Mouse (Mus musculus) adrenal gland, adult 2 months (tissue): ENCODE data around the gene Nt5c. TPM values are rescaled to one million over a fixed set of nuclear protein-coding genes. Genes with fewer than 3 reads are reported as not detected.
"Not testable (repeated sequence)": the region's sequence is repeated elsewhere in the genome, so short reads cannot be mapped to it uniquely, and the experiment has no call there.

Experiments
- DNase-seq: peaks from one replicate; pipeline ENCODE4 v3.0.0; 2021
- polyA plus RNA-seq: library from polyadenylated mRNA; depleted of rRNA; stranded (reverse); fragments of >200 nt; gene quantifications from 2 replicates; pipeline ENCODE4 v1.2.3, GENCODE M21; 2012
- total RNA-seq, 2 experiments: library from RNA; stranded (reverse); gene quantifications; 2 replicates each; pipeline ENCODE4 v1.2.3; 2021

Nt5c gene
- total and polyA plus RNA-seq, 3 experiments = 73.4 to 154 (median 124) TPM

DNA sequence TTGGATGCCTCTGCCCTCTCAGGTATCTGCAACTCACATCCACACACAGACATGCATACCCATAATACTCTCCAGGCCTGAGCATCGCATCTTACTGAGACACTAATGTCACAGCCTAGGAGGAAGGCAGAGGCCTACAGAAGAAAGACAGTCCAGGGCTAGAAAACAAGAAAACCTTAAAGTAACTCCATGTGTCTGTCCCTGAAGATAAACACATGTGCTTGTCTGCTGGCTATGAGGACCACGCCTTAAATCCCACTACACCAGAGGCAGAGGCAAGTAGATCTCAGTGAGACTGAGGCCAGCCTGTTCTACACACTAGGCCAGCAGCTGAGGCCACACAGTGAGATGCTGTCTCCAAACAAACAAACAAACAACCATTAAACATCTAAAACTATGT is 19.5 kb upstream of the Nt5c start:
- DNase-seq = no peak

DNA sequence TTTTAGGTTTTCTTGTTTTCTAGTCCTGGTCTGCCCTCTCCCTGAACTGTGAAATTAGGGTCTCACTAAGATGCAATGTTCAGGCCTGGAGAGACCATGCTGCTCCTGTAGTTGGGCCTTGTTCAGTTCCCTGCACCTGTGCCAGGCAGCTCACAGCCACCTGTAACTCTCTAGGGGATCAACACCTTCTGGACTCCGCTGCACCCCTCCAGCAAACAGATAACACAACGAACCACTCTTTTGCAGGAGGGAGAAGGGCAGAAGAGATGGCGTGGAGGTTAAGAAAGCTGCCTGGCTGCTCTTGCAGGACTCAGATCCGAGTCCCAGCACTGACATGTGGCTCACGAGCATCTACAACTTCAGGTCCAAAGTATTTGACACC is 18.8 kb upstream of the Nt5c start:
- no peak for DNase-seq

DNA sequence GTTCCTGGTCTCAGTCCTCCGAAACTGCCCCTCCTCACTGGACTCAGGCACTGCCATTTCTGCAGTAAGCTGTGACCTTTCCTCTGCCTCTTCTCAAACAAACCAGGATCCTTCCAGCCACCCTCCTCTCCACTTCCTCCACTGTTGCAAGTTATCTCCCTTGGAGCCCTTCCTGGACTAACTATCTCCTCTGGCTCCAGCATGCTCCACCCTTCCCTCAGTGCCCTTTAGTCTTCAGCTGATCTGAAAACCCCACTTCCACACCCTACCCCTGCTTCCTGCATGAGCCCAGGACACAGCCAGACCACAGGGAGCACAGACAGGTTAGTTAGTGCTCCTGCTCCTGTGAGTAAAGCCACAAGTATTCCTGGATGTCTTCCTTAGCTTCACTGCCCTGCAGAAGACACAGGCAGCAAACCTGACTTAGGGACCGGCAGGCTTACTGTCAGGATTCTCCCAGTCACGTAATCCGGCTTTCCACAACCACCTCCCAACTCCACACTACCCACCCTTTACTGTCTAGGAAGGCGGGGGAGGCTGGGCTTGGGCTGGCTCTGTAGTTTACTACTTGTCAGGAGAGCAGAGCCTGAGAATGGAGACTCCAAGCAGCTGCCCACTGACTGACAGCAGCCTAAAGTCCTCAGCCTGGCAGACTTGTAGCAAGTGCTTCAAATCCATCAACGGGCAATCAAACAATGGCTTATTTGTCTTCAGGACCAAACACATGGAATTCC is 18.3 kb upstream of the Nt5c start:
- no peak for DNase-seq

DNA sequence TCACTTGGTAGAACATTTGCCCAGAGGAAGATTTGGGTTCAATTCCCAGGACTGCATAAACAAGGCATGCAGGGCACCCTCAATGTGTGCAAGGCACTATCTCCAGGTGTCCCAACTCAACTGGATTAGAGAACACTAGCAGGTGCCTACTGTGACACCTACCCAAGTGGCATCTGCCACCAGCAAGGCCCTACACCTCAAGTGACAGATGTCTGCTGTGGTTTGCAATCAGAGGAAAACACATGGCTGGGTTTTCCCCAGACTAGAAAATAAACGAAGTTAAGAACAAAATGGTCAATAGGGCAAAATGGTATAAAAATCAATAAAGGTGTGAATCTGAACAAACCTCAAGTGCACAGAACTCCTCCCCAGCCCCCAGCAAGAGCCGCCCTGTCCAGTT is 16.4 kb upstream of the Nt5c start:
- DNase-seq = no peak

DNA sequence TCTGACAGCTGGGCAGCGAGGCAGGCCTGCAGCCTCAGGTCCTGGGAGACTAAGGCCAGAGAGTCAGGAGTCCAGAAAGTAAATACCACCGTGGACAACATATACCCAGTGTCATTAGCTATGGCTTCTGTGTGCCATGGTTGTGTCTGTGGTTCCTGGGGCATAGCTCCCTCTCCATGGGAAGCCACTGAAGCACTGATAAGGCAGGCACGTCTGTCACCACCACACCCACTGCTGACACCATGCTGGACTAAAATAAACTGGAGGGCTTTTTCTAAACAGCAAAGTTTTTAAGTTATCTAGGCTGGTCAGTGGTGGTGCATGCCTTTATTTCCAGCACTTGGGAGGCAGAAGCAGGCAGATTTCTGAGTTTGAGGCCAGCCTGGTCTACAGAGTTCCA is 14.9 kb upstream of the Nt5c start:
- DNase-seq = no peak

DNA sequence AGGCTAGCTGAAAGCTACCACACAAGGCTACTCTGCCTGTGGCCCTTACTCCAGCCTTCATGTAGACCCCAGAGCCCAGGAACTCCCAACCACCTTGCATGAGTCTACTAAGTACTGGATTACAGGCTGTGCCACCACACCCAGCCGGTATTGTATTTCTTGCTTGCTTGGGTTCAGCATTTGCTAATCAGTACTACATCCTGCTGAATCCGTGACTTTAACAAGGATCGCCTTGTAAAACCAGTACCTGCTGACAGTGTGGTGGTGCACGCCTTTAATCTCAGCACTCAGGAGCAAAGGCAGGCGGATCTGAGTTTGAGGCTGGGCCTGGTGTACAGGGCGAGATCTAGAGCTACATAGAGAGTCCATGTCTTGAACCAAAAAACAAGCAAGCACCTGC is 11.0 kb upstream of the Nt5c start:
- DNase-seq = no peak

DNA sequence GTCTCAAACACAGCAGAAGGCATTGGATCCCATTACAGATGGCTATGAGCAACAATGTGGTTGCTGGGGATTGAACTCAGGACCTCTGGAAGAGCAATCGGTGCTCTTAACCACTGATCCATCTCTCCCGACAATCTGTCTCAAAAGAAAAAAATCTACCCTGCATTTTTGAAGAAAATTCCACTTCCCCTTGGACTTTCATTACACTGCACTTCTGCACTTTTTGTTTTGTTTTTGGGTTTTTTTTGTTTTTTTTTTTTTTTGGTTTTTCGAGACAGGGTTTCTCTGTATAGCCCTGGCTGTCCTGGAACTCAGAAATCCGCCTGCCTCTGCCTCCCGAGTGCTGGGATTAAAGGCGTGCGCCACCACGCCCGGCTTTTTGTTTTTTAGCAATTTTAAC is 4.9 kb upstream of the Nt5c start:
- DNase-seq = not testable (repeated sequence)

DNA sequence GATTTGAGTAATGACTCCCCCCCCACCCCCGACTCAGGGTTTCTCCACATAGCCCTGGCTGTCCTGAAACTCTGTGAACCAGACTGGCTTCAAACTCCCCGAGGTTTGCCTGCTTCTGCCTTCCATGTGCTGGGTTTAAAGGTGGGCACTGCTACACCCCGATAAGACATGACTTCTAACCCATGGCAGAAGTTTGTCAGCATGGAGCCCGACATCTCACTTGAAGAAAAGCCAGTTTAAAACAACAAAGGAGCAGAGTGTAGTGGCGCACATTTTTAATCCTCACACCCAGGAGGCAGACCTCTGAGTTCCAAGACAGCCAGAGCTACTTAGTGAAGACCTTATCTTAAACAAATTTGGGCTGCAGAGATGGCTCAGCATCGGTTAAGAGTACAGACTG is 725 bp upstream of the Nt5c start:
- DNase-seq = no peak

DNA sequence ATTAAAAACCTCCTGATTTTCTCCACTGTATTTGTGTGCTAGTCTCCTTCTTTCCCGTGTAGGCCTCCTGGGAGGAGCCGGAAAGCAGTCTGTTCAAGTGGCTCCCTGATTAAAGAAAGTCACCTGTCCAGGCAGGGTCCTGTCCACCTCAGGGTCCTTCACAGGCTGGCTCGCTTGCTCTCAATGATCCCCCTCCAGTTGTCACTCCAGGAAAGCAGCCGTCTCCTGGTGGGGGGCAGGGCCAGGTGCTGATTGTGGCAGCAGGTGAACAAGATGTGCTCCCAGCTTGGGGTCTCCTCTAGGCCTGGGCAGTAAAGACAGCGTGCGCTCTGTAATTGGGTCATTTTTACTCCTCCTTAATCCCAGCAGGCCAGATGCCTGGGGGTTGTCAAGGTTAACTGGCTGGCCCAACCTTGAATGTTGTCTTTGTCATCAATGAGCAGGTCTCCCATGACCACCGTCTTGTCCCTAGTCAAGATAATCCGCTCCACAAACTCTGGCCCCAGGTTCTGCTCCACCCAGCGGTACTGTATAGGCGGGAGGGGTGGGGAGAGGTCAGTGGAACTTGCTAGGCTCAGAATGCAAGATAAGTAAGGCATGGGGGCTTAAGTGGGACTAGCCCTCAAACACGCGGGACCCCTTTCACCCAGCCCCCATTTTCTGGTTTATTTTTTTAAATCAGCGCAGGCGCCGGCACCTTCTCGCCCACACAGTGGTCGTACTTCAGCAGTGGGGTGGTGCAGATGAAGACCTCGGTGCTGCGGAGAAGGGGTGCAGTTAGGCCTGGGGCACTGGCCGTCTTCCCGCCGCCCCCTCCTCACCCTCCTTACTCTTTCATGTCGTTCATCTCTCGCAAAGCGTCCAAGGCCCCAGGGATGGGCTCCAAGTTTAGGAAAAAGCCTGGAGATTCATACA is 964 bp downstream of the Nt5c start:
- peak; percentile 80 for DNase-seq

DNA sequence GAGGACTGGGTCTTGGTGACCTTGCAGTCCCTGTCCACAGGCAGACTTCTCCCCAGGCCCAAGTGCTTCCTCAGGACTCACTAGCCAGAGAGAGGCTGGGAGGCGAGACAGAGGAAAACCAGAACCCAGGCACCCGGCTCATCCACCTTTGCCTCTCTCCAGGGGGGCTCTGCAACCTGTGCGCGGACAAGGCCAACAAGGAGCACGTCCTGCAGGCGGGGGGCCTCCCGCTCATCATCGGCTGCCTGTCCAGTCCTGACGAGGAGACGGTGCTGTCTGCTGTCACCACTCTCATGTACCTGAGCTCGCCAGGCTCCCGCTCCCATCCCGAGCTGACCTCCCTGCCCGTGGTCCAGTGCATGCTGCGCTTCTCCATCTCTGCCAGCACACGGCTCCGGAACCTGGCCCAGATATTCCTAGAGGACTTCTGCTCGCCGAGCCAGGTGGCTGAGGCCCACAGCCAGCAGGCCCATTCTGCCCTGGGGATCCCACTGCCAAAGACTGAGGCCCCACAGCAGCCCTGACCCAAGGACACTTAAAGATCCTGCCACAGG is 3.0 kb downstream of the Nt5c start:
- no peak for DNase-seq

DNA sequence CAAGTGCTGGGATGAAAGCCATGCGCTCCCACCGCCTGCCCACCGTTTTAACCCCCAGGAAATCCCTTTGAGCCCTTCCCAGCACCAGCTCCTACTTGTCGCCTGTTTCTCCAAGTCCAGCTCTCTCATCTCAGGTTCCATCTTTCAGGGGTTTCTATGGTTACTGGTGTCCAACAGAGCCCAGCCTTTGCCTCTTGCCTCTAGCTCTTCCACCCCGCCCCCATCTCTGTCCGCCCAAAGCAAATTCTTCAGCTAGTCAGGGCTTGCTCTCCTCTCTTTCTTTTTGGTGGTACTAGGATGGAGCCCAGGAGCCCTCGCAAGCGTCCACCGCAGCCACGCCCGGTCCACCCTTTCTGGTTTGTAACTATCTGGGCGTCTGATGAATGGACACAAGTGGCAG is 6.5 kb downstream of the Nt5c start:
- DNase-seq = no peak

DNA sequence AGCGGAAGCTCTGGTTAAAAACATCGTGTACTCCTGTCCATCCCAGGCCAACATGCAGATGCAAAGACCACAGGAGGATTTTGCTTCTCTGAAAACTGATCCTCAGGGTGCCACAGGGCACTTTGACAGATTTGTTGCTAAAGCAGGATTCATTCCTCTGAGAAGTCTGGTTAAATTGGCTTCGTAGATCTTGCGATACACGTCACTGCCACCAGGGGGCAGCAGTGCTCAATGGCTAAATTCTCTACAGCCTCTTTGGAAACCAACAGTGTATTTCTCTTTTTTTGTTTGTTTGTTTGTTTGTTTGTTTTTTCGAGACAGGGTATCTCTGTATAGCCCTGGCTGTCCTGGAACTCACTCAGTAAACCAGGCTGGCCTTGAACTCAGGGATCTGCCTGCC is 7.9 kb downstream of the Nt5c start:
- peak; percentile 80 for DNase-seq

DNA sequence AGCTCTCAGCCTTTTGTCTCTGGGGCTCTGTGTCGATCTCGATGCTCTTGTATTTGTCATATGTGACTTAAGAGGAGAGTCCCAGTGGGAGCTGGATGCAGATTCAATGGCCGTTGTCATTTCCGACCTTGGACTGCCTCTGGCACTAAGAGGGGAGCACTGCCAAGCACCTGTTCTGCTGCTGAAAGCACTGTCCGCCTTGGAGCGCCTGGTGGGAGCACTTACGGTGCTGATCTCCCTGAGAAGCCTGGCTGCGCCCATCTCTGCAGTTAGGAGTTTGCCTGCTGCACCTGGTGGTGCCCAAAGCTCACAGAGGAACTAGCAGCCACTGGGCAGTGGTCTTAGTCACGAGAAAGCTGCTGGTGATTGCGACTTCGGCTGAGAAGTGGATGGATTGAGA is 8.4 kb downstream of the Nt5c start:
- DNase-seq = no peak

DNA sequence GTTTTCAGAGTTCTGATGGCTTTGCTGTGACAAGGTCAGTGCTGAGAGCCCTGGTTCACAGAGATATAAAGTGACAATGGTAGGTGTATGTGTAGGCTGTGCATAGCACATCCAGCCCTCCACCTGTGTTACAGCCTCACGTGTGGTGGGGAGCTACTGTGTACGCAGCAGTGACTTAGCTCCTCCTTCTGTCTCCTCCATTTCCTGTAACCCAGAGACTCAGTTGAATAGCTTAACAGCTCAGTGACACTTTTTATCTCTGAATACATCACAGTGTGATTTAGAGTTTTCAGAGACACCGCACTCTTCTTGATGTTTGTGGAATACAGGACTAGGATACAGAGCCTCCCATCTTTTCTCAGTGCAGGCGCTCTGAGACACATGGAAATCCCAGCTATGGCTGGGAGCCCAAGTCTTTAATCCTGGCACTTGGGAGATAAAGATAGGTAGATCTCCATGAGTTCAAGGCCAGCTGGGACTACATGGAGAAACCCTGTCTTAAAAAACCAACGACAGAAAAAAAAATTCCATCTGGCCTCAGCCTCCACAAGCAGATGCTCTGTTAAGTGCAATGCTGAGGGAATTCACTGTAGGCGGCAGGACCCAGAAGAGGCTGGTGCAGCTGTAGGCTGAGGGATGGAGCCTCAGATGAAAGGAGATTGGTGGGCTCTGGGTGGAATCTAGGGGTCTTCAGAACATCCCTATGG is 10.0 kb downstream of the Nt5c start:
- DNase-seq = no peak

DNA sequence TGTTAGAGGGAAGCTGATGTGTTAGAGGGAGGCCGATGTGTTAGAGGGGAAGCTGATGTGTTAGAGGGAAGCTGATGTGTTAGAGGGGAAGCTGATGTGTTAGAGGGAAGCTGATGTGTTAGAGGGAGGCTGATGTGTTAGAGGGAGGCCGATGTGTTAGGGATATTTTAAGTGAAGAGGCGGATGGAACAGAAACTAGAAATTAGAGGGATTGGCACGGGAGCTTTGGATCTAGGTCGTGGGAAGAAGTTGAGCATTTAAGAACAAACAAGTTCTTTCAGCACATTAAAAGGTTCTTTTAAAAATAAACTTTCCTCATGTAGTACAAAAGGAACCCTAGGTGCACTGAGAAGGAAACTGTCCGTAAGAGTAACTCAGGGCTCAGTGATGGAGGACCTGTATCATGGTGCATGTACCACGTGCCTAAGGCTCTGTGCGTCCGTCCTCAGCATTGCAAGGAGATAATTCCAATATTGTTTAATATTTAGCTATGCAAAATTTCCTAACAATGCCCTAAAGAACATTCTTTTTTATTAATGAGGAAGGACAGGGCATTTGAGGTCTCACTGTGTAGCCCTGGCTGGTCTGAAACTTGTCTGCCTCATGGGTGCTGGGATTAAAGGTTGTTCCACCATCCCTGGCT is 13.2 kb downstream of the Nt5c start:
- DNase-seq = no peak

DNA sequence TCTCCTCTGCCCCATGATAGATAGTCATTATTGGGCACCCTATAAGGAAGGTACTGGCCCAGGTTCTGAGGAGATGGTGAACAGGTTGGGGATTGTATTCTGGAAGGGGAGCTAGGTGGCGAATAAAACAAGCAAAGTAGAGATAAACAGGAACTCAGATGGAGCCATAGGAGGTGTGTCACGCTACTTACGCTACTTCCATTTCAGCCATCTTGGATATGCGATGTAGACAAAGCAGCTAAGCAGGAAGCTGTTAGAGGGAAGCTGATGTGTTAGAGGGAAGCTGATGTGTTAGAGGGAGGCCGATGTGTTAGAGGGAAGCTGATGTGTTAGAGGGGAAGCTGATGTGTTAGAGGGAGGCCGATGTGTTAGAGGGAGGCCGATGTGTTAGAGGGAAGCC is 14.3 kb downstream of the Nt5c start:
- not testable (repeated sequence) for DNase-seq

DNA sequence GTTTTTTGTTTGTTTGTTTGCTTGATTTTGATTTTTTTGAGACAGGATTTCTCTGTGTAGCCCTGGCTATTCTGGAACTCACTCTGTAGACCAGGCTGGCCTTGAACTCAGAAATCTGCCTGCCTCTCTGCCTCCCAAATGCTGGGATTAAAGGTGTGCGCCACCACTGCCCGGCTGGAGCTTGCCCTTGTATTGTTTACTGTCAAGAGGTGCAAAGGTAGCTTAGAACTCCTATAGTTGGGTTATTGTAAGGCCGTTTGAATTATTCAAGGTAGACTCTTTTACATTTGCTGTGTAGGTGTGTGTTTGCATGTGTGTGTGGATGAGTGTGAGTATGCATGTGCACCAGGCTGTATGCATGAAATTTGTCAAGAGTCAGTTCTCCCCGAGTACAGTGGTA is 15.0 kb downstream of the Nt5c start:
- not testable (repeated sequence) for DNase-seq

DNA sequence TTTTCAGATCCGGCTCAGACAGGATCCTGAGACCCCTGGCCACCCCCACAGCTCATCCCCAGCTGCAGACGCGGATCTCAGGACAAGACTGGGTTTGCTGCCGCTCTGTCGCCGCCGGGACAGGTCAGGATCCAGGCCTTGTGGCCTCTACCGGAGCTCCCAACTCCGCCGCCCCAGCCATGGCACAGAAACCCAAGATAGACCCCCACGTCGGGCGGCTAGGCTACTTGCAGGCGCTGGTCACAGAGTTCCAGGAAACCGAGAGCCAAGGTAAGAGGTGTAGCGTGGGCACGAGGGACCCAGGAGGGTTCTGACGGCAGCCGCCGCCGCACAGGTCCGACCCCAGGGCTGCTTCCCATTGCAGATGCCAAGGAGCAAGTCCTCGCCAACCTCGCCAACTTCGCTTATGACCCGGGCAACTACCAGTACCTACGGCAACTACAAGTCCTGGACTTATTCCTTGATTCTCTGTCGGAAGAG is 15.9 kb downstream of the Nt5c start:
- no peak for DNase-seq

DNA sequence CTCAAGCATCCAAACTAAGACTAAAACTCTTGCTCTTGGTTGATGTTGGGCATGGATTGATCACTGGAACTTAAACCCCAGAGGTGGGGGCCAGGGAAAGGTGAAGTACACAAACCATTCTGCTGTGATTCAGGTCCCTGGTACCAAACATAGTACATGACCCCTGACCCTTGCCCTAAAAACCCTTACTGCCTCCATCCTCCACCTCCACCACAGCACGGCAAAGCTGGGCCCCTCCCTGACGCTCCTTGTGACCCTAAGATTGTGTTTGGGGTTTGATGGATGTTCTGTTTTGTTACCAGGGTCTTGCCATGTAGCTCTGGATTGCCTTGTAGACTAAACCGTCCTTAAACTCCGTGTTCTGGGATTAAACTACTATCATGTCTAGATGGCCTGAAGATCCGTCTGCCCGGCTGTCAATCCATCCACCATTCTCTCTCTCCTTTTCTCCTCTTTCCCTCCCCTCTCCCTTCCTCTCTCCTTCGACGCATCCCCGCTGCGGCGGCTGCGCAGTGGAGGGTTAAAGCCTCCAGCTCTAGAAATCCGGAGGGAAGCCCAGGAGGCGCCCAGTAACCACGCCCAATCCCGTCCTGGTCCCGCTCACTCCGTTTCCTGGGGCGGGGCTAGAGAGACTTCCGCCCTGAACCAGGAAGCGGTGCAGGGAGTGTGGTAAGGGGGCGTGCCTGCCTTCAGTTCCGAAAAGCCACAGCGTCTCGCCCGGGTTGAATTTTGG is 16.5 kb downstream of the Nt5c start, which contains the start of gene Armc7:
Gene Armc7, plus strand, starts transcription at position 643 of the 733 bp plus-strand sequence.
- DNase-seq = peak; percentile 97

DNA sequence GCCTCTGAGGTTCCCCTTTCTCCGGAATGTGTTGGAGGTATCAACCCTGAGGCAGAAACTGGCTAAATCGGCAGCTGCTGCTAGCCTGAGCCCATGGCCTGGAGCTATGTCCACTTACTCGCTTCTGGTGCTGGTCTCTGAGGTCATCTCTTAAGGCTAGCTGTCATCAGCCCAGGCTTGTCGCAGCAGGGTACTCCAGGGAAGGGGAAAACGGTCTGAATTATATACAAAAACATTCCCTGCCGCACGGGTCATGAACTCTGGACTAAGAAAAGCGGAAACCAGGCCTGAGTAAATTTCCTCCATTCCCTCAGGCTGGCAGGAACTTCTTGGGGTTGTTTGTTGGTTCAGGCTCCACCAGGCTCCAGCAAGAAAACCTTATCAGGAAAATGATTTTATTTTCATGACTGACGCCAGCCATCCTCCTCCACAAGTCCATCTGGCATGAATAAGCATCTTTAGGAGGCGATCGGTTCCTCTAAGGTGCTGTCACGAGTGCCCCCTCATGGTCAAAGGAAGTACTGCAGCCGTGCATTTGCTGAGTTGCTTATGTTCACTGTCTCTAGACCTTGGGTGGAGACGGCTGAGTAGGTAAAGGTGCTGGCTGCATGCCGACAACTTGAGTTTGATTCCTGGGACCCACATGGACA is 17.9 kb downstream of the Nt5c start:
- peak; percentile 91 for DNase-seq

DNA sequence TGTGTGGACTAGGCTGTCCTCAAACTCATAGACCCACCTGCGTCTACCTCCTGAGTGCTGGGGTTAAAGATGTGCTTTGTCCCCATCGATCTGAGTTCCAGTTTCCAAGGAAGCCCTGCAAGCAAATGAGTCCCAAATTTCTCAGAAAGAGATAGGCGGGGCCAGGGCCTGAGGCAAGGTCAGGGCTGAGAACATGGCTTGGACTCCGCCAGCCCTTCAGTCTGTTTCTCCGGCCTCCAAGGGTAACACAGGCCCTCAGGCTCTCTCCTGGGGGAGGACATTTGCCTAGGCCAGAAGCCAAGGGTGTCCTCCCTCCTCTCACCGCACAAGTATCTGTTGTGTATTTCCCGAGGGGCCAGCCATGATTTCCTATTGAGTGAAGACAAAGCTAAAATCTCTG is 19.5 kb downstream of the Nt5c start:
- no peak for DNase-seq
